21 mouse cellular contexts compared by ENCODE assay signal in the genomic region with DNA sequence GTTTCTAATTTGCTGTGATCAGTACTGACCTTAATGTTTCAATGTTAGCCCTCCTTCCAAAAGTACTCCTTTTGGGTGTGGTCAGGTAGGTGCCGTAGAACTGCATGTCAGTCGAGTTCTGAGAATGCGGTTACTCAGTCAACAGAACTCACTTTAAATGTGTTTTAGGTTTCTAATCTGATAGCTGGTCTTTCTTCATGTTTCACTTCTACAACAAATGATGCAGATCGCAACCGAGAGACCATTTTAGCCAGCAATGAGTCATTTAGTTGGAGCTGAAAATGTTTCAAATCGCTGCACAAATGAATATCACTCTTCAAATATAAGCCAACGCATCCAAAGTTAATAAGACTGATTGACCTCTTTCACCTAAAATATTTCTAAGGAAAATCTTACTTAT. TPM values are rescaled to one million over a fixed set of nuclear protein-coding genes. Genes with fewer than 3 reads are reported as not detected.
DNase-seq lines count a peak whose midpoint lies in the region; TF ChIP-seq lines count a peak whose summit lies in the region.
"Had no signal": no experiment of that assay in that cellular context is flagged by ENCODE, and none has a peak within 500 bp of the region (broad histone marks: within the 10 kb centered on the region; RNA-seq: fewer than 3 reads in every experiment).

No protein-coding gene starts in this region.

- H3K9ac ChIP-seq in CH12.LX (ENCODE audit: insufficient read depth, low read depth): peak overlapping the region; percentile 77
- H3K9ac ChIP-seq: embryonic facial prominence, embryonic 13.5 days; embryonic facial prominence, embryonic 15.5 days; forebrain, embryonic 12.5 days had no signal

- peak; percentile 98 for TF ChIP-seq EP300 in CH12.LX (IDR thresholded peaks at IDR 0.05; ENCODE audit: low read length)

- peaks cover 29 to 40% of the 10 kb centered on the region in 2 experiments for H3K36me3 ChIP-seq in CH12.LX (replicated peaks in 1 of 2; ENCODE audit: control insufficient read depth in 1 of 2, insufficient read depth in 1 of 2, low read length in 1 of 2)
- H3K36me3 ChIP-seq in splenic B cell, adult 2 months (ENCODE audit: control insufficient read depth, insufficient read depth, low read length, poor library complexity, severe bottlenecking): peaks cover 10% of the 10 kb centered on the region
- H3K36me3 ChIP-seq: embryonic facial prominence, embryonic 13.5 days; embryonic facial prominence, embryonic 15.5 days; forebrain, embryonic 10.5 days; forebrain, embryonic 12.5 days had no signal

- peaks cover 11% of the 10 kb centered on the region for H3K9me3 ChIP-seq in CH12.LX (replicated peaks; ENCODE audit: low read length)
- H3K9me3 ChIP-seq: embryonic facial prominence, embryonic 13.5 days; embryonic facial prominence, embryonic 15.5 days; forebrain, embryonic 10.5 days; forebrain, embryonic 12.5 days had no signal

- peak overlapping the region; percentile 72 for H3K4me2 ChIP-seq in CH12.LX (ENCODE audit: insufficient read depth, low read depth, poor library complexity, severe bottlenecking)
- H3K4me2 ChIP-seq: embryonic facial prominence, embryonic 13.5 days; embryonic facial prominence, embryonic 15.5 days; forebrain, embryonic 12.5 days had no signal

- peak overlapping the region in 2 of 3 experiments; percentile 9 to 44 for H3K4me3 ChIP-seq in CH12.LX (replicated peaks in 1 of 3; ENCODE audit: low read depth in 2 of 3, low read length in 2 of 3, poor library complexity in 1 of 3)
- H3K4me3 ChIP-seq: embryonic facial prominence, embryonic 13.5 days; embryonic facial prominence, embryonic 15.5 days; erythroblast, embryonic 14.5 days; forebrain, embryonic 10.5 days; forebrain, embryonic 12.5 days had no signal

- peaks cover 45% of the 10 kb centered on the region for H3K79me2 ChIP-seq in CH12.LX (replicated peaks; ENCODE audit: control insufficient read depth, extremely low read depth, insufficient read depth, poor library complexity, severe bottlenecking)

- DNase-seq in A20 (ENCODE audit: low read depth, low spot score) (peak; percentile 78), CH12.LX (ENCODE audit: extremely low read depth) (peak; percentile 82)
- peak; percentile 22 for DNase-seq in splenic B cell, adult 2 months (ENCODE audit: low read depth, low spot score)
- DNase-seq in right cerebral cortex, postnatal 36 days (ENCODE audit: low spot score in 2 of 2): no peak
- no peak for DNase-seq in kidney, postnatal 36 days
- DNase-seq: adrenal gland, adult 2 months; adrenal gland, postnatal 10 days; adrenal gland, postnatal 25 days; cerebellum, adult 11 months; cerebellum, adult 18-20 months; cerebellum, adult 8-10 months; cerebellum, adult 9-11 months; cerebellum, postnatal 14 days; cerebellum, postnatal 36 days; embryo, embryonic 11 days had no signal

- no peaks in the 10 kb centered on the region for H3K27me3 ChIP-seq in CH12.LX (replicated peaks)
- no peaks in the 10 kb centered on the region for H3K27me3 ChIP-seq in splenic B cell, adult 2 months (ENCODE audit: control insufficient read depth, insufficient read depth, low read length, poor library complexity, severe bottlenecking)
- H3K27me3 ChIP-seq: embryonic facial prominence, embryonic 13.5 days; embryonic facial prominence, embryonic 15.5 days; forebrain, embryonic 12.5 days had no signal

- H3K4me1 ChIP-seq in CH12.LX (ENCODE audit: control insufficient read depth in 1 of 2, insufficient read depth in 2 of 2): peaks cover 25 to 88% of the 10 kb centered on the region in 2 experiments
- H3K4me1 ChIP-seq: embryonic facial prominence, embryonic 13.5 days; embryonic facial prominence, embryonic 15.5 days had no signal

- TF ChIP-seq RAD21 in CH12.LX (IDR thresholded peaks at IDR 0.05; ENCODE audit: low read depth, low read length): no peak

- H3K27ac ChIP-seq in CH12.LX (ENCODE audit: insufficient read depth, low read depth): peak overlapping the region; percentile 97
- H3K27ac ChIP-seq: embryonic facial prominence, embryonic 13.5 days; embryonic facial prominence, embryonic 15.5 days; forebrain, embryonic 10.5 days; forebrain, embryonic 12.5 days had no signal

- in situ Hi-C loops in CH12.LX (cut with MboI; ENCODE audit: low pct_ligation_motif_present, low pct_unique_long_range_greater_than_20kb, low sequenced_read_pairs): no loop called here

- TF ChIP-seq POLR2A in CH12.LX (IDR thresholded peaks at IDR 0.05; ENCODE audit: low read depth, low read length): no peak

- dilution Hi-C loops in CH12.LX (cut with MboI; ENCODE audit: extremely low pct_ligation_motif_present, extremely low pct_unique_long_range_greater_than_20kb, low sequenced_read_pairs): no loop called here

- TF ChIP-seq CTCF in CH12.LX (conservative IDR thresholded peaks at IDR 0.05 in 1 of 2, IDR thresholded peaks at IDR 0.05 in 1 of 2; ENCODE audit: low read depth in 2 of 2, low read length in 2 of 2): no peak

TF ChIP-seq in CH12.LX, 34 proteins besides CTCF, POLR2A, EP300 and RAD21:
- TF ChIP-seq ZMIZ1 (IDR thresholded peaks at IDR 0.05; ENCODE audit: low read depth, low read length) (no peak), JUND (conservative IDR thresholded peaks at IDR 0.05; ENCODE audit: low read depth, low read length) (peak; percentile 95), E2F4 (IDR thresholded peaks at IDR 0.05; ENCODE audit: insufficient replicate concordance, low read depth, low read length) (no peak), MXI1 (IDR thresholded peaks at IDR 0.05; ENCODE audit: low read depth, low read length) (no peak), NELFE (IDR thresholded peaks at IDR 0.05; ENCODE audit: low read depth, low read length) (no peak), MEF2A (IDR thresholded peaks at IDR 0.05; ENCODE audit: borderline replicate concordance, low read depth, low read length) (peak; percentile 96), MAZ (IDR thresholded peaks at IDR 0.05; ENCODE audit: low read depth, low read length) (no peak), RCOR1 (conservative IDR thresholded peaks at IDR 0.05; ENCODE audit: low read depth, low read length) (peak; percentile 87), IRF4 (IDR thresholded peaks at IDR 0.05; ENCODE audit: low read depth, low read length) (peak; percentile 97), ZNF384 (IDR thresholded peaks at IDR 0.05; ENCODE audit: low read depth, low read length) (peak; percentile 78), ETS1 (conservative IDR thresholded peaks at IDR 0.05; ENCODE audit: low read depth, low read length) (peak; percentile 94), SIN3A (IDR thresholded peaks at IDR 0.05; ENCODE audit: low read length) (no peak; the same call in 1 of the 2 replicates), JUN (IDR thresholded peaks at IDR 0.05; ENCODE audit: insufficient read depth, low read depth, low read length) (peak; percentile 95), ZKSCAN1 (IDR thresholded peaks at IDR 0.05; ENCODE audit: borderline replicate concordance, low read depth, low read length) (no peak), USF1 (IDR thresholded peaks at IDR 0.05; ENCODE audit: low read depth, low read length) (no peak), SMC3 (IDR thresholded peaks at IDR 0.05; ENCODE audit: low read depth, low read length) (no peak), HCFC1 (IDR thresholded peaks at IDR 0.05; ENCODE audit: low read depth, low read length) (no peak), POLR2AphosphoS2 (IDR thresholded peaks at IDR 0.05; ENCODE audit: low read depth, low read length) (no peak), TBP (conservative IDR thresholded peaks at IDR 0.05; ENCODE audit: low read depth, low read length) (0 out of 2 replicates have a peak, but pooled peaks have one; percentile 69), KAT2A (IDR thresholded peaks at IDR 0.05; ENCODE audit: insufficient replicate concordance, low read length) (no peak), MAFK (IDR thresholded peaks at IDR 0.05; ENCODE audit: insufficient replicate concordance, low read length) (0 out of 2 replicates have a peak, but pooled peaks have one; percentile 69), NRF1 (IDR thresholded peaks at IDR 0.05; ENCODE audit: low read depth, low read length) (no peak), MAX (IDR thresholded peaks at IDR 0.05; ENCODE audit: low read length) (no peak), PAX5 (IDR thresholded peaks at IDR 0.05; ENCODE audit: low read length) (no peak), ELF1 (IDR thresholded peaks at IDR 0.05; ENCODE audit: low read depth, low read length) (no peak), GABPA (IDR thresholded peaks at IDR 0.05; ENCODE audit: insufficient replicate concordance, low read depth, low read length) (no peak), ZC3H11A (IDR thresholded peaks at IDR 0.05; ENCODE audit: low read depth, low read length) (no peak), MYC (IDR thresholded peaks at IDR 0.05; ENCODE audit: low read depth, low read length) (0 out of 2 replicates have a peak, but pooled peaks have one; percentile 31), CHD2 (IDR thresholded peaks at IDR 0.05; ENCODE audit: low read length) (no peak), USF2 (conservative IDR thresholded peaks at IDR 0.05; ENCODE audit: low read depth, low read length) (no peak), BHLHE40 (IDR thresholded peaks at IDR 0.05; ENCODE audit: low read depth, low read length) (peak; percentile 92), UBTF (IDR thresholded peaks at IDR 0.05; ENCODE audit: low read depth, low read length) (no peak), CHD1 (IDR thresholded peaks at IDR 0.05; ENCODE audit: low read depth, low read length) (no peak), TCF12 (IDR thresholded peaks at IDR 0.05; ENCODE audit: low read depth, low read length) (peak; percentile 76)

RNA-seq across cellular contexts. Expression of a gene that starts 6.5 kb away (rescaled TPM):
- total RNA-seq in CH12.LX (2012; rRNA removed) (28.5 and 35.8 TPM in 2 replicates), CH12.LX (2014; rRNA removed) (38.0 and 40.6 TPM in 2 replicates)
- polyA plus RNA-seq in CH12.LX (2012; ENCODE audit: insufficient read length, low read depth): 29.7 and 35.4 TPM in 2 replicates
- polyA plus RNA-seq: C2C12 had no signal

Comparison
In these comparisons a context has a peak if more than half of its experiments do, and no peak if none do; other contexts are left out.
1. DNase-seq: peak in A20 (single experiment), CH12.LX (single experiment) and splenic B cell, adult 2 months (single experiment); none in right cerebral cortex, postnatal 36 days (0 of 2) and kidney, postnatal 36 days (0 of 2).